24 mouse cellular contexts compared by ENCODE assay signal in the genomic region with DNA sequence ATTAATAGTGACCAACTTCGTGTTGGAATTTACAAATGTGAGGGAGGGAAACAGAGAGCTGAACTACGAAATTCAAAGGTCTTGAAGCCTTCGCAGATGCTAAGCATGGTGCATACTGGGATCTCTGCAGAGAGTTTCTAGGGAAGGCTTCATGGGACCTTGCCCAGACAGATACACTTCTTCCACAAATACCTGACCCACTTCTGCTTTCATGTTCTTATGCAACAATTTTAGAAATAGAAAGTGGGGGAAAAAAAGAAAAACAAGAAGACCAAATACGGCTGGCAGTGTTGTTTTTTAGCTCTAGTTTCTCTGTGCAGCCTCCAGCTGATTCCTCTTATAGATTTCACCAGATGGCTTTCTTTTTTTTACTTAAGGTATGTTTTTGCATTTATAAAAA. TPM values are rescaled to one million over a fixed set of nuclear protein-coding genes. Genes with fewer than 3 reads are reported as not detected.
A peak's percentile ranks its signal among the peaks of the same experiment; 100 is the strongest.
DNase-seq lines count a peak whose midpoint lies in the region; ATAC-seq and TF ChIP-seq lines count a peak whose summit lies in the region.
"Had no signal": no experiment of that assay in that cellular context is flagged by ENCODE, and none has a peak within 500 bp of the region (broad histone marks: within the 10 kb centered on the region; RNA-seq: fewer than 3 reads in every experiment).

No protein-coding gene starts in this region.

- H3K27ac ChIP-seq in left cerebral cortex, adult 2 months, result peak overlapping the region; percentile 37
- no peak overlapping the region for H3K27ac ChIP-seq in hindbrain, embryonic 14.5 days
- H3K27ac ChIP-seq: embryonic facial prominence, embryonic 13.5 days; forebrain, embryonic 13.5 days; heart, adult 2 months; hindbrain, embryonic 10.5 days; hindbrain, embryonic 15.5 days had no signal

- no peak overlapping the region for H3K9ac ChIP-seq in hindbrain, embryonic 14.5 days
- H3K9ac ChIP-seq: embryonic facial prominence, embryonic 13.5 days; forebrain, embryonic 13.5 days; forebrain, postnatal 0 days; heart, embryonic 12.5 days; hindbrain, embryonic 15.5 days had no signal

- H3K4me2 ChIP-seq in hindbrain, embryonic 14.5 days (replicated peaks), result no peak overlapping the region
- H3K4me2 ChIP-seq: embryonic facial prominence, embryonic 13.5 days; forebrain, embryonic 13.5 days; heart, embryonic 12.5 days; hindbrain, embryonic 15.5 days had no signal

- H3K9me3 ChIP-seq in hindbrain, embryonic 14.5 days (ENCODE audit: control insufficient read depth, low read length), result no peaks in the 10 kb centered on the region
- H3K9me3 ChIP-seq: embryonic facial prominence, embryonic 13.5 days; forebrain, embryonic 13.5 days; heart, embryonic 12.5 days; hindbrain, embryonic 10.5 days; hindbrain, embryonic 15.5 days had no signal

- no peak for TF ChIP-seq CTCF in left cerebral cortex, adult 2 months (IDR thresholded peaks at IDR 0.05)

- peak; percentile 28 to 46 for DNase-seq in frontal cortex, adult 2 months (ENCODE audit: extremely low spot score in 1 of 2, low spot score in 1 of 2)
- DNase-seq in frontal cortex, postnatal 25 days (ENCODE audit: low spot score in 2 of 2), result no peak
- DNase-seq in left cerebral cortex, adult 2 months (ENCODE audit: extremely low spot score in 1 of 2, low spot score in 2 of 2), result no peak
- DNase-seq in left cerebral cortex, postnatal 4 days, result no peak
- DNase-seq in brain, adult 2 months (ENCODE audit: low read depth, low spot score), result peak; percentile 79
- DNase-seq in kidney, postnatal 14 days, result no peak
- DNase-seq in hindbrain, embryonic 14.5 days (ENCODE audit: low spot score), result no peak
- DNase-seq: adrenal gland, postnatal 14 days; cerebellum, adult 18-20 months; cerebellum, adult 9-11 months; forebrain, postnatal 0 days; gastrocnemius, adult 2 months; gastrocnemius, postnatal 36 days; heart, adult 2 months had no signal

- no peak overlapping the region for H3K4me3 ChIP-seq in left cerebral cortex, adult 2 months
- no peak overlapping the region for H3K4me3 ChIP-seq in hindbrain, embryonic 14.5 days (replicated peaks; ENCODE audit: low read length)
- H3K4me3 ChIP-seq: embryonic facial prominence, embryonic 13.5 days; forebrain, embryonic 13.5 days; gastrocnemius, adult 2 months; heart, adult 2 months; heart, embryonic 12.5 days; hindbrain, embryonic 10.5 days; hindbrain, embryonic 15.5 days had no signal

- ATAC-seq in megakaryocyte progenitor cell, adult 5-6 weeks (replicated peaks; ENCODE audit: poor library complexity), result peak; percentile 60
- no peak for ATAC-seq in hindbrain, embryonic 14.5 days (ENCODE audit: low FRiP score)
- ATAC-seq: activated CD4-positive, CD25-positive, alpha-beta regulatory T cell, adult 4 months; forebrain, embryonic 13.5 days; forebrain, postnatal 0 days; intestine, embryonic 16.5 days; Patski had no signal

- 85% methylated on average over 4 of the region's 4 CpGs for WGBS in hindbrain, embryonic 14.5 days

- intact Hi-C loops in left cerebral cortex, adult 2 months (cut with DNase I), result loop anchor here (5.0 kb wide), 1 partner anchor 672 kb away; no protein-coding TSS in a partner anchor
- intact Hi-C loops in left cerebral cortex, postnatal 4 days (cut with DNase I), result no loop called here

- H3K36me3 ChIP-seq in hindbrain, embryonic 14.5 days (replicated peaks; ENCODE audit: control insufficient read depth, insufficient read depth), result no peaks in the 10 kb centered on the region
- H3K36me3 ChIP-seq: embryonic facial prominence, embryonic 13.5 days; heart, embryonic 12.5 days; hindbrain, embryonic 10.5 days; hindbrain, embryonic 15.5 days had no signal

- H3K4me1 ChIP-seq in hindbrain, embryonic 14.5 days (replicated peaks; ENCODE audit: control insufficient read depth, insufficient read depth, low read length), result no peaks in the 10 kb centered on the region
- H3K4me1 ChIP-seq: embryonic facial prominence, embryonic 13.5 days; forebrain, embryonic 13.5 days; heart, embryonic 12.5 days; hindbrain, embryonic 15.5 days had no signal

- no peaks in the 10 kb centered on the region for H3K27me3 ChIP-seq in hindbrain, embryonic 14.5 days (ENCODE audit: control insufficient read depth, insufficient read depth, low read length)
- H3K27me3 ChIP-seq: embryonic facial prominence, embryonic 13.5 days; forebrain, embryonic 13.5 days; heart, embryonic 12.5 days; hindbrain, embryonic 15.5 days; Patski had no signal

RNA-seq across cellular contexts. Expression of a gene that starts 29.4 kb away (rescaled TPM):
- 31.8 and 32.9 TPM in 2 replicates for polyA plus RNA-seq in frontal cortex, adult 2 months (2012; rRNA removed)
- total RNA-seq in left cerebral cortex, adult 2 months (2021), result 10 to 100 TPM; 40.5 to 51.1 TPM
- 1 to 10 TPM; 4.5 to 5.8 TPM for total RNA-seq in left cerebral cortex, postnatal 4 days (2021)
- not detected in 2 replicates for total RNA-seq in megakaryocyte progenitor cell, adult 5-6 weeks (2015)
- total RNA-seq in megakaryocyte progenitor cell, adult 5-6 weeks (2017), result not detected in 2 replicates
- 8.4 and 9.8 TPM in 2 replicates for polyA plus RNA-seq in hindbrain, embryonic 14.5 days (2014; fragmentation: Nextera tagmentation; extraction: Ambion mirVana)
- polyA plus RNA-seq: activated CD4-positive, CD25-positive, alpha-beta regulatory T cell, adult 4 months; C2C12 had no signal

Comparison
In these comparisons a context has a peak if more than half of its experiments do, and no peak if none do; other contexts are left out.
1. DNase-seq: peak in frontal cortex, adult 2 months (2 of 2) and brain, adult 2 months (single experiment); none in frontal cortex, postnatal 25 days (0 of 2), left cerebral cortex, adult 2 months (0 of 2), left cerebral cortex, postnatal 4 days (single experiment), kidney, postnatal 14 days (single experiment) and hindbrain, embryonic 14.5 days (single experiment).
2. RNA of a gene that starts 29.4 kb away (total RNA-seq): 40.5 to 51.1 TPM in left cerebral cortex, adult 2 months; 4.5 to 5.8 TPM in left cerebral cortex, postnatal 4 days and not detected in megakaryocyte progenitor cell, adult 5-6 weeks; every median in the first group is over 4 times any median in the second.